In the genomic region with DNA sequence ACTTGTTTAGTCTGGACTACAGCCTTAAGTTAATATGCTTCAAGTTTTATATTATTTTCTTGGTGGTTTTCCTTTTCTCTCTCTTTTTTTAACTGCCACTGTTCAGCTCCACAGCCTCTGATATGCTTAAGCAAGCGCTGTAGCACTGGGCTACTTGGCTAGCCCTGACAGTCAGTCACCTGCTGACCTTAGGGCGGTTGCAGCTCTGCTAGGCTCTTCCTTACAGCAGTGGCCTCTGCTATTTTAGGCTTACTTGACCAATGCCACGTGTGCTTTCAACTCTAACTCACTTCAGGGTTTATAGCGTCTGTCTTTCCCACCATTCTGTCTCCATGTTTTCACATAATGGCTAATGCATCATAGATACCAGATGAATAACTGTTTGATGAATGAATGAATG, we compare ENCODE assay signal across 21 mouse cellular contexts.
"Had no signal": no experiment of that assay in that cellular context is flagged by ENCODE, and none has a peak within 500 bp of the region (broad histone marks: within the 10 kb centered on the region; RNA-seq: fewer than 3 reads in every experiment).

No protein-coding gene starts in this region.

- H3K4me1 ChIP-seq: limb, embryonic 10.5 days; limb, embryonic 13.5 days; liver, embryonic 12.5 days; liver, embryonic 15.5 days; lung, embryonic 15.5 days; megakaryocyte, embryonic 14.5 days; midbrain, embryonic 10.5 days; midbrain, embryonic 13.5 days; neural tube, embryonic 13.5 days had no signal

- DNase-seq: kidney, postnatal 25 days; layer of hippocampus, adult 9-11 months; liver; lung, adult 18-20 months; lung, postnatal 10 days; lung, postnatal 36 days; thymus, adult 2 months; thymus, postnatal 14 days; thymus, postnatal 4 days had no signal

- H3K9me3 ChIP-seq: limb, embryonic 10.5 days; limb, embryonic 13.5 days; liver, embryonic 12.5 days; liver, embryonic 15.5 days; lung, embryonic 15.5 days; megakaryocyte, embryonic 14.5 days; midbrain, embryonic 10.5 days; midbrain, embryonic 13.5 days; neural tube, embryonic 13.5 days had no signal

- H3K4me3 ChIP-seq: layer of hippocampus, adult 2 months; limb, embryonic 10.5 days; limb, embryonic 13.5 days; liver, embryonic 12.5 days; liver, embryonic 15.5 days; lung, embryonic 15.5 days; megakaryocyte, embryonic 14.5 days; midbrain, embryonic 10.5 days; midbrain, embryonic 13.5 days; myocyte; neural tube, embryonic 13.5 days had no signal

- H3K27ac ChIP-seq: layer of hippocampus, adult 2 months; limb, embryonic 10.5 days; limb, embryonic 13.5 days; liver, embryonic 12.5 days; liver, embryonic 15.5 days; lung, embryonic 15.5 days; midbrain, embryonic 10.5 days; midbrain, embryonic 13.5 days; neural tube, embryonic 13.5 days; stomach, postnatal 0 days had no signal

- H3K27me3 ChIP-seq: limb, embryonic 13.5 days; liver, embryonic 12.5 days; liver, embryonic 15.5 days; lung, embryonic 15.5 days; megakaryocyte, embryonic 14.5 days; midbrain, embryonic 13.5 days; neural tube, embryonic 13.5 days had no signal
